Mouse (Mus musculus): ENCODE measurements around the gene Atp6v1a.

The Atp6v1a gene

GRCm38 (mm10) chr16:44138377-44138978 is 1.0 kb downstream of the Atp6v1a start:
- DNase-seq (ENCODE audit: low spot score) = no peak

GRCm38 (mm10) chr16:44136511-44137021 is 2.9 kb downstream of the Atp6v1a start:
- no peak for DNase-seq (ENCODE audit: low spot score)

GRCm38 (mm10) chr16:44133187-44133586 is 6.3 kb downstream of the Atp6v1a start:
- no peak for DNase-seq (ENCODE audit: low spot score)

- no peak for DNase-seq (ENCODE audit: low spot score)
Observed at GRCm38 (mm10) chr16:44132300-44132699, 7.2 kb downstream of the Atp6v1a start.

- DNase-seq (ENCODE audit: low spot score) = no peak
Observed at GRCm38 (mm10) chr16:44126437-44126836, 13.1 kb downstream of the Atp6v1a start.

- DNase-seq (ENCODE audit: low spot score) = no peak
Observed at GRCm38 (mm10) chr16:44125436-44125835, 14.1 kb downstream of the Atp6v1a start.

GRCm38 (mm10) chr16:44124713-44125112 is 14.8 kb downstream of the Atp6v1a start:
- no peak for DNase-seq (ENCODE audit: low spot score)

- DNase-seq (ENCODE audit: low spot score) = no peak
Observed at GRCm38 (mm10) chr16:44123786-44124185, 15.7 kb downstream of the Atp6v1a start.

GRCm38 (mm10) chr16:44122982-44123725 is 16.4 kb downstream of the Atp6v1a start:
- DNase-seq (ENCODE audit: low spot score) = no peak

GRCm38 (mm10) chr16:44122574-44122973 is 16.9 kb downstream of the Atp6v1a start:
- DNase-seq (ENCODE audit: low spot score) = no peak

- DNase-seq (ENCODE audit: low spot score) = no peak
Observed at GRCm38 (mm10) chr16:44122122-44122521, 17.4 kb downstream of the Atp6v1a start.

- no peak for DNase-seq (ENCODE audit: low spot score)
Observed at GRCm38 (mm10) chr16:44119753-44120501, 19.6 kb downstream of the Atp6v1a start.

- DNase-seq (ENCODE audit: low spot score) = no peak
Observed at GRCm38 (mm10) chr16:44109002-44109401, 30.5 kb downstream of the Atp6v1a start.

GRCm38 (mm10) chr16:44105211-44105610 is 34.3 kb downstream of the Atp6v1a start:
- no peak for DNase-seq (ENCODE audit: low spot score)

GRCm38 (mm10) chr16:44103806-44104766 is 35.4 kb downstream of the Atp6v1a start:
- DNase-seq (ENCODE audit: low spot score) = no peak

GRCm38 (mm10) chr16:44102925-44103324 is 36.6 kb downstream of the Atp6v1a start:
- no peak for DNase-seq (ENCODE audit: low spot score)

- DNase-seq (ENCODE audit: low spot score) = no peak
Observed at GRCm38 (mm10) chr16:44101181-44101710, 38.3 kb downstream of the Atp6v1a start.

GRCm38 (mm10) chr16:44099377-44099776 is 40.1 kb downstream of the Atp6v1a start:
- no peak for DNase-seq (ENCODE audit: low spot score)

GRCm38 (mm10) chr16:44087650-44088049 is 51.9 kb downstream of the Atp6v1a start:
- DNase-seq (ENCODE audit: low spot score) = no peak

GRCm38 (mm10) chr16:44063025-44063894 is 76.2 kb downstream of the Atp6v1a start, which contains the start of gene Gramd1c:
Gene Gramd1c, minus strand, starts transcription at chr16:44063345.
- DNase-seq (ENCODE audit: low spot score) = peak; percentile 33

Data from left cerebral cortex, adult 11 months (tissue).